Mouse (Mus musculus) megakaryocyte, embryonic 14.5 days (primary cell): ENCODE measurements around the gene 5330417C22Rik.

ENCODE experiments used
- FLI1 ChIP-seq: IDR thresholded peaks from 2 replicates; pipeline ENCODE4 v1.6.1; 2012; ENCODE audit warnings: low read length, inconsistent platforms, mixed read lengths
- GATA1 ChIP-seq: IDR thresholded peaks from 3 replicates; pipeline ENCODE4 v1.6.1; 2012; ENCODE audit warnings: mixed read lengths, low read length, inconsistent platforms, borderline replicate concordance

DNA sequence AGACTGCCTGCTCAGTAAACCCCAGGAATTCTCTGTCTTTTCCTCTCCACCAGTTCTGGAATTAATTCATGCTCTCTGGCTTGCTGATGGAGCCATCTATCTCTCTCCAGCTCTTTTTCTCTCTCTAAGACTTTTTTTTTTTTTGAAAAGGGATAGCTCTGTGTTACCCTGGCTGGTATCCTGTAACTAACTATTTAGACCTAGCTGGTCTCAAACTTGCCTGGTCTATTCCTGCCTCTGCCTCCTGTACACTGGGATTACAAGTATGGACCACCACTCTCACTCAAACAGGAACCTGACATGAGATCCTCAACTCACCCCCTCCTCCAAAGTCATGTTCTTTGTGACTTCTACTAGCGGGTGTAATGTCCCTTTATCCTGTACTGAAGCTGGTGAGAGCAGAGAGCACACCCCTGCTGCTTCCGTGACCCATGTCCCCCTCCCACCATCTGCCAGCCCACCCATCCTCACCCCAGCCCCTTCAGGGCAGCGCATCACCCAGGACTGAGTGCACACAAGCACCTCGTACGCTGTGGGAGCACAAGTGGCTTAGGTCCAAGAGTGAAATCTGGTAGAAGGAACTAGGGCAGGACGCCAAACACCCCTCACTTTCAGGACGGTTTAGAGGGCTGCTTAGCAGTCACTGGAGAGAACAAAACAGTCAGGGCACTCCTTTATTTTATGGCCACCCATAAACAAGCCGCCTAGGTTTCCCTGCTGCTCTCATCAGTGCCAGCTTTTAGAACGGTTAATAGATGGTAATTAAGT lies 25.4 kb downstream of the 5330417C22Rik start:
- no peak for TF ChIP-seq GATA1
- TF ChIP-seq FLI1: no peak
